ENCODE assay signal across 8 mouse cellular contexts in genomic region chr4:116558151-116558882, GRCm38 (mm10). TPM values are rescaled to one million over a fixed set of nuclear protein-coding genes. Genes with fewer than 3 reads are reported as not detected.
DNase-seq lines count a peak whose midpoint lies in the region; ATAC-seq and TF ChIP-seq lines count a peak whose summit lies in the region.

No protein-coding gene starts in this region.

- H3K9me3 ChIP-seq in heart, embryonic 13.5 days = no peaks in the 10 kb centered on the region
- no peaks in the 10 kb centered on the region for H3K9me3 ChIP-seq in forebrain, postnatal 0 days (ENCODE audit: low read length)
- no peaks in the 10 kb centered on the region for H3K9me3 ChIP-seq in liver, embryonic 15.5 days (replicated peaks)

- WGBS in heart, embryonic 13.5 days = 2% methylated on average over 15 of the region's 15 CpGs
- 5% methylated on average over 15 of the region's 15 CpGs for WGBS in forebrain, postnatal 0 days
- WGBS in liver, embryonic 15.5 days (ENCODE audit: insufficient replicate concordance) = under 1% methylated on average over 15 of the region's 15 CpGs

- peak overlapping the region; percentile 99 for H3K27ac ChIP-seq in heart, embryonic 13.5 days (replicated peaks)
- no peak overlapping the region for H3K27ac ChIP-seq in forebrain, postnatal 0 days (ENCODE audit: low read depth, low read length)
- H3K27ac ChIP-seq in liver, embryonic 15.5 days (replicated peaks) = peak overlapping the region; percentile 98

- ATAC-seq in heart, embryonic 13.5 days (ENCODE audit: extremely low read depth, insufficient number of reproducible peaks, low FRiP score, low TSS enrichment) = no peak
- no peak for ATAC-seq in forebrain, postnatal 0 days
- ATAC-seq in liver, embryonic 15.5 days (ENCODE audit: insufficient read depth) = no peak

- peak overlapping the region; percentile 88 for H3K4me2 ChIP-seq in heart, embryonic 13.5 days
- peak overlapping the region; percentile 71 for H3K4me2 ChIP-seq in forebrain, postnatal 0 days (ENCODE audit: low read depth)
- H3K4me2 ChIP-seq in liver, embryonic 15.5 days = peak overlapping the region; percentile 96

- H3K4me3 ChIP-seq in heart, embryonic 13.5 days = peak overlapping the region; percentile 93
- peak overlapping the region; percentile 79 for H3K4me3 ChIP-seq in forebrain, postnatal 0 days (ENCODE audit: low read depth, low read length)
- peak overlapping the region; percentile 97 for H3K4me3 ChIP-seq in liver, embryonic 15.5 days (replicated peaks)

- H3K4me1 ChIP-seq in heart, embryonic 13.5 days = peaks cover 32% of the 10 kb centered on the region
- H3K4me1 ChIP-seq in forebrain, postnatal 0 days (ENCODE audit: insufficient read depth) = peaks cover 12% of the 10 kb centered on the region
- peaks cover 41% of the 10 kb centered on the region for H3K4me1 ChIP-seq in liver, embryonic 15.5 days (replicated peaks)

- no peak for TF ChIP-seq CTCF in forebrain, postnatal 0 days (IDR thresholded peaks at IDR 0.05; ENCODE audit: low read depth)

- intact Hi-C loops in gastrocnemius, postnatal 36 days (cut with DNase I) = no loop called here

- H3K27me3 ChIP-seq in heart, embryonic 13.5 days (replicated peaks) = no peaks in the 10 kb centered on the region
- no peaks in the 10 kb centered on the region for H3K27me3 ChIP-seq in forebrain, postnatal 0 days (ENCODE audit: insufficient read depth, low read length)
- no peaks in the 10 kb centered on the region for H3K27me3 ChIP-seq in liver, embryonic 15.5 days

- peaks cover 15% of the 10 kb centered on the region for H3K36me3 ChIP-seq in heart, embryonic 13.5 days
- H3K36me3 ChIP-seq in forebrain, postnatal 0 days (ENCODE audit: insufficient read depth) = peaks cover 6% of the 10 kb centered on the region; the same call in 1 of the 2 replicates
- H3K36me3 ChIP-seq in liver, embryonic 15.5 days (replicated peaks) = peaks cover 9% of the 10 kb centered on the region

- peak overlapping the region; percentile 96 for H3K9ac ChIP-seq in heart, embryonic 13.5 days
- peak overlapping the region; percentile 86 for H3K9ac ChIP-seq in forebrain, postnatal 0 days
- peak overlapping the region; percentile 96 for H3K9ac ChIP-seq in liver, embryonic 15.5 days

- DNase-seq in heart, adult 18-20 months = no peak
- peak; percentile 14 for DNase-seq in Muller cell, postnatal 12 days (ENCODE audit: inconsistent ontology term)
- DNase-seq in forebrain, postnatal 0 days = peak; percentile 4
- peak; percentile 19 for DNase-seq in testis, postnatal 14 days (ENCODE audit: low spot score)
- DNase-seq in gastrocnemius, postnatal 36 days = no peak
- no peak for DNase-seq in layer of hippocampus, postnatal 36 days

RNA-seq across cellular contexts. Expression of gene Gpbp1l1, which starts 0.9 kb away (rescaled TPM):
- 24.4 and 25.0 TPM in 2 replicates for polyA plus RNA-seq in heart, embryonic 13.5 days (2015; fragmentation: Nextera tagmentation; extraction: Ambion mirVana)
- 10 to 100 TPM; 64.1 to 70.0 TPM for total RNA-seq in heart, adult 18-20 months (2021)
- total RNA-seq in forebrain, postnatal 0 days (2014; rRNA removed) = 39.6 and 47.5 TPM in 2 replicates
- polyA plus RNA-seq in forebrain, postnatal 0 days (2015; fragmentation: Nextera tagmentation; extraction: Ambion mirVana) = 10.9 and 14.7 TPM in 2 replicates
- 12.6 and 13.4 TPM in 2 replicates for polyA plus RNA-seq in liver, embryonic 15.5 days (2015; fragmentation: Nextera tagmentation; extraction: Ambion mirVana)
- 10 to 100 TPM; 29.6 to 33.9 TPM for total RNA-seq in gastrocnemius, postnatal 36 days (2021)
- 10 to 100 TPM; 39.6 to 43.2 TPM for total RNA-seq in layer of hippocampus, postnatal 36 days (2021)

RNA-seq across cellular contexts. Expression of gene Tmem69, which starts 2.6 kb away (rescaled TPM):
- 24.3 and 24.6 TPM in 2 replicates for polyA plus RNA-seq in heart, embryonic 13.5 days (2015; fragmentation: Nextera tagmentation; extraction: Ambion mirVana)
- total RNA-seq in heart, adult 18-20 months (2021) = 10 to 100 TPM; 27.6 to 31.8 TPM
- 9.1 and 12.9 TPM in 2 replicates for total RNA-seq in forebrain, postnatal 0 days (2014; rRNA removed)
- polyA plus RNA-seq in forebrain, postnatal 0 days (2015; fragmentation: Nextera tagmentation; extraction: Ambion mirVana) = 19.3 and 19.9 TPM in 2 replicates
- polyA plus RNA-seq in liver, embryonic 15.5 days (2015; fragmentation: Nextera tagmentation; extraction: Ambion mirVana) = 19.2 and 21.3 TPM in 2 replicates
- total RNA-seq in gastrocnemius, postnatal 36 days (2021) = 10 to 100 TPM; 15.2 to 17.7 TPM
- total RNA-seq in layer of hippocampus, postnatal 36 days (2021) = 10 to 100 TPM; 11.3 to 12.8 TPM

RNA-seq across cellular contexts. Expression of gene Ccdc17, which starts 38.1 kb away (rescaled TPM):
- polyA plus RNA-seq in heart, embryonic 13.5 days (2015; fragmentation: Nextera tagmentation; extraction: Ambion mirVana) = 3.1 and 3.6 TPM in 2 replicates
- total RNA-seq in heart, adult 18-20 months (2021) = 1 to 10 TPM; 3.7 to 4.1 TPM
- total RNA-seq in forebrain, postnatal 0 days (2014; rRNA removed) = 2.8 and 5.7 TPM in 2 replicates
- 3.3 and 3.9 TPM in 2 replicates for polyA plus RNA-seq in forebrain, postnatal 0 days (2015; fragmentation: Nextera tagmentation; extraction: Ambion mirVana)
- 1.1 and 2.3 TPM in 2 replicates for polyA plus RNA-seq in liver, embryonic 15.5 days (2015; fragmentation: Nextera tagmentation; extraction: Ambion mirVana)
- total RNA-seq in gastrocnemius, postnatal 36 days (2021) = 1 to 10 TPM; 1.6 to 2.2 TPM
- total RNA-seq in layer of hippocampus, postnatal 36 days (2021) = 1 to 10 TPM; 4.0 to 4.3 TPM

RNA-seq across cellular contexts. Expression of gene Ipp, which starts 51.0 kb away (rescaled TPM):
- 14.3 and 15.6 TPM in 2 replicates for polyA plus RNA-seq in heart, embryonic 13.5 days (2015; fragmentation: Nextera tagmentation; extraction: Ambion mirVana)
- 10 to 100 TPM; 15.1 to 16.6 TPM for total RNA-seq in heart, adult 18-20 months (2021)
- total RNA-seq in forebrain, postnatal 0 days (2014; rRNA removed) = 6.6 and 8.4 TPM in 2 replicates
- polyA plus RNA-seq in forebrain, postnatal 0 days (2015; fragmentation: Nextera tagmentation; extraction: Ambion mirVana) = 8.7 and 12.4 TPM in 2 replicates
- polyA plus RNA-seq in liver, embryonic 15.5 days (2015; fragmentation: Nextera tagmentation; extraction: Ambion mirVana) = 13.3 and 13.6 TPM in 2 replicates
- 10 to 100 TPM; 13.8 to 14.6 TPM for total RNA-seq in gastrocnemius, postnatal 36 days (2021)
- 10 to 100 TPM; 18.6 to 19.2 TPM for total RNA-seq in layer of hippocampus, postnatal 36 days (2021)

Comparison
In these comparisons a context has a peak if more than half of its experiments do, and no peak if none do; other contexts are left out.
1. DNase-seq: peak in Muller cell, postnatal 12 days (single experiment), forebrain, postnatal 0 days (single experiment) and testis, postnatal 14 days (single experiment); none in heart, adult 18-20 months (0 of 2), gastrocnemius, postnatal 36 days (0 of 2) and layer of hippocampus, postnatal 36 days (0 of 2).
2. Peak in every context shown above with its lines, with median percentiles within 50 percentile points of each other: H3K4me2 ChIP-seq, H3K4me3 ChIP-seq and H3K9ac ChIP-seq.